Mouse (Mus musculus): ENCODE results near the gene Klf15. TPM values are rescaled to one million over a fixed set of nuclear protein-coding genes. Genes with fewer than 3 reads are reported as not detected.

Klf15 gene
- polyA plus RNA-seq, 1 experiment from 2014 or later = 25.8 TPM

DNA sequence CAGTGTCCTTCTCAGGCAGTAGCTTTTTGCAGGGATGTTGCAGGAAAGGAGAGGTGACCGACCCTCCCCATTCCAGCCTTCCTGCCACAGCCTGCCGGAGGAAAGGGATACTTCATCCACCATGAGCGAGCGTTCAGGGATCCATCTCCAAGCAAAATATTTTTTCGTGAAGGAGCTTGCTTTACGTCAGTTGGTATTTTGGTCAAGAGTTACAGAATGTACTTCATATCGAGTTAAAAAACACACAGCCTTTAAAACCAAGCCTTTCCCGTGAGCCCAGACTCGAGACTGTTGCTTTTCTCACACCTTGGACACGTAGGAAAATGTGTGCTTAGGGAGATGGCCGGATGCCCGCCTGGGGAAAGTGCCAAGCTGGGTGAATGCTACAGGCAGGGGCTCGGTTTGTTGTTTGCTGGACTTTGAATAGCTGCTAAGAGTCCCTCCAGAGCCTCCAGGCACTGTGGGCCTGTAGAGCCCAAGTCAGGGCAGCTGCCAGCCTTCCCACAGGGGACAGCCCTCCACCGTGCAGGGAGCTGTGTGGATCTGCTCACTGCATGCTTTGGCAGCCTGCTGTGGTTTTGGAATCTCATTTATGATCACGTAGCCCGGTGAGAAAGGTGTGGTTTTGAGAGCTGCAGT lies 44.4 kb downstream of the Klf15 start:
- no peak overlapping the region for H3K9ac ChIP-seq (ENCODE audit: low read depth, low read length)
- no peaks in the 10 kb centered on the region for H3K36me3 ChIP-seq (ENCODE audit: control insufficient read depth, insufficient read depth)
- H3K27me3 ChIP-seq (ENCODE audit: control insufficient read depth, insufficient read depth, low read depth, low read length) = no peaks in the 10 kb centered on the region
- 48% methylated on average over 16 of the region's 16 CpGs for WGBS (ENCODE audit: insufficient replicate concordance)
- H3K4me3 ChIP-seq (ENCODE audit: low read depth, low read length) = no peak overlapping the region
- no peak overlapping the region for H3K4me2 ChIP-seq (ENCODE audit: low read depth, low read length)
- ATAC-seq (ENCODE audit: low read depth) = 0 out of 2 replicates have a peak, but pooled peaks have one; percentile 12
- H3K27ac ChIP-seq (ENCODE audit: low read length) = no peak overlapping the region
- H3K4me1 ChIP-seq (ENCODE audit: control insufficient read depth, low read depth, low read length) = peaks cover 4% of the 10 kb centered on the region; the same call in 1 of the 2 replicates
- no peaks in the 10 kb centered on the region for H3K9me3 ChIP-seq (replicated peaks; ENCODE audit: control insufficient read depth, low read length)

DNA sequence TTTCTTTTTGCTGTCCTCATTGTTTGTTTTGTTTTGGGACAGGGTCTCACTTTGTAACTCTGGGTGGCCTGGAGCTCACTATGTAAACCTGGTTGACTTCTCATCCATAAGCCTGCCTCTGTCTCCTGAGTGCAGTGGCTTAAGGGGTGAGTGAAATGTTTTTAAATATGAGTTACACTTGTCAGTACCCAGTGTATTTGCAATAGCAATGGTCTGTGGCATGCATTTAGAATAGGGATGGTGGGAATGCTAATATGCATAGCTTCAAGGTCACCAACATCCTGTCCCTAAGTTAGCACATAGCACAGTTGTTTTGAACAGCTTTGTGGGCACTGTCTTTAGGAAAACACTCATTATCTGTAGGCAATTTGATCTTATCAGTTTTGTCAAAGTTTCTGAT lies 45.1 kb downstream of the Klf15 start:
- no peak for ATAC-seq (ENCODE audit: low read depth)
- Histone ChIP-seq H3K27ac (ENCODE audit: low read length) (no peak overlapping the region), H3K36me3 (ENCODE audit: control insufficient read depth, insufficient read depth) (no peaks in the 10 kb centered on the region), H3K27me3 (ENCODE audit: control insufficient read depth, insufficient read depth, low read depth, low read length) (no peaks in the 10 kb centered on the region), H3K4me2 (ENCODE audit: low read depth, low read length) (no peak overlapping the region), H3K4me1 (ENCODE audit: control insufficient read depth, low read depth, low read length) (peaks cover 4% of the 10 kb centered on the region; the same call in 1 of the 2 replicates), H3K9ac (ENCODE audit: low read depth, low read length) (no peak overlapping the region), H3K4me3 (ENCODE audit: low read depth, low read length) (no peak overlapping the region), H3K9me3 (replicated peaks; ENCODE audit: control insufficient read depth, low read length) (no peaks in the 10 kb centered on the region)

DNA sequence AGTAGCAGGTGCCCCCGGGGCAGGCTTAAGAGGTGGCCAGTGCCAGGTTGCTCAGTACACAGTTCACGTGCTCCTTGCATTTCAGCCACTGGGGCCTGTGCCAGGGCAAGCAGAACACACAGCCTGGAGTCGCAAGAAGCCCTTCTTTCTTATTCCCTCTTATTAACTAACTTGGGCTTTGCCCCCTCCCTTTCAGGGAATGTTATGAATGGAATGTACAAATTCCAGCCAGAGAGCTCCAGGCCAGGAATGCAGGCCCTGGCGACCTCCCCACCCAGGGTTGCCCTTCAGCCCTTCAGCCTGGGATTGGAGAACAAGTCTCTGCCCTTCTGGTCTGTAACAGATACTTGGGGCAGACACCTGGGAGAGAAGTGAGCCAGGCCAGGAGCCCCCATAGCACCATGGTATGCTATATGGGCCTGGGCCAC lies 45.8 kb downstream of the Klf15 start:
- Histone ChIP-seq H3K4me1 (ENCODE audit: control insufficient read depth, low read depth, low read length) (peaks cover 4% of the 10 kb centered on the region; the same call in 1 of the 2 replicates), H3K9ac (ENCODE audit: low read depth, low read length) (no peak overlapping the region), H3K4me2 (ENCODE audit: low read depth, low read length) (no peak overlapping the region), H3K4me3 (ENCODE audit: low read depth, low read length) (no peak overlapping the region), H3K27me3 (ENCODE audit: control insufficient read depth, insufficient read depth, low read depth, low read length) (no peaks in the 10 kb centered on the region), H3K27ac (ENCODE audit: low read length) (no peak overlapping the region), H3K9me3 (replicated peaks; ENCODE audit: control insufficient read depth, low read length) (no peaks in the 10 kb centered on the region), H3K36me3 (ENCODE audit: control insufficient read depth, insufficient read depth) (no peaks in the 10 kb centered on the region)
- peak; percentile 69 for ATAC-seq (ENCODE audit: low read depth)
- WGBS (ENCODE audit: insufficient replicate concordance) = 56% methylated on average over 4 of the region's 4 CpGs

DNA sequence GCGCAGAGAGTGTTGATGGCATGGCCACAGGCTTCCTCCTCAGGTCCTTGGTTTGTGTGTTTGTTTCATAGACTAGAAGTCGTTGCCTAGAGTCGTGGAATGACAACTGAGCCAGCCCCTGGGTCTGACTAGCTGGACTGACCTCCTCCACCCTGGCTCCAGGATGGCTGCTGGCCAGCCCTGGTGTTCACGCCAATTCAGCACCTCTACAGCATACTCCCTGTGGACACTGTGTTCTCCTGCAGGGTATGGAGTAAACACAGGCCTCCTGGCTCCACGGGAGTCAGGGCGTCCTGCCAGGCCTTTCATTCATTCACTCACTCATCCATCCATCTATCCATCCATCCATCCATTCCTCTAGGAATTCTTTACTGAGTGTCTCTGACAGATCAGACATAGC lies 46.7 kb downstream of the Klf15 start:
- Histone ChIP-seq H3K9ac (ENCODE audit: low read depth, low read length) (no peak overlapping the region), H3K4me1 (ENCODE audit: control insufficient read depth, low read depth, low read length) (peaks cover 4% of the 10 kb centered on the region; the same call in 1 of the 2 replicates), H3K27me3 (ENCODE audit: control insufficient read depth, insufficient read depth, low read depth, low read length) (no peaks in the 10 kb centered on the region), H3K9me3 (replicated peaks; ENCODE audit: control insufficient read depth, low read length) (no peaks in the 10 kb centered on the region), H3K36me3 (ENCODE audit: control insufficient read depth, insufficient read depth) (no peaks in the 10 kb centered on the region), H3K27ac (ENCODE audit: low read length) (no peak overlapping the region), H3K4me2 (ENCODE audit: low read depth, low read length) (no peak overlapping the region), H3K4me3 (ENCODE audit: low read depth, low read length) (no peak overlapping the region)
- ATAC-seq (ENCODE audit: low read depth) = peak; percentile 82
- WGBS (ENCODE audit: insufficient replicate concordance) = 44% methylated on average over 6 of the region's 6 CpGs

DNA sequence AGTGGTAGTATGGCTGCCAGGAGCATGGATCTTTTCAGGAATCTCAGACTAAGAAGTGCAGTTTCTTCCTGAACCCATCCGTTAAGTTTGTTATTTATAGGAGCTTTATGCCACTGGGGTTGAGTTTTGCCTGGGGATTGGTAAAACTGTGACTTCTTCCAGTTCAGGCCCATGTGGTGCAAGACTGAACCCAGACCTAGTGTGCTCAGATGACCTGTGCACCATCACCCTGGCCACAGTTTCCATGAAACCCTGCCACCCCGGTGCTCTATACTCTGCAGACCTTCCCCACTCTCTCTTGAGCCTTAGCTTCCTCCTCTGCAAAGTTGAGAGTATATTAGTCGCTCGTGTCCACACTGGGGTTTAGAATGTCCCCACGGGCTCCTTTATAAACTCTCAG lies 50.0 kb downstream of the Klf15 start:
- no peaks in the 10 kb centered on the region for H3K36me3 ChIP-seq (ENCODE audit: control insufficient read depth, insufficient read depth)
- 66% methylated on average over 5 of the region's 5 CpGs for WGBS (ENCODE audit: insufficient replicate concordance)
- H3K27me3 ChIP-seq (ENCODE audit: control insufficient read depth, insufficient read depth, low read depth, low read length) = no peaks in the 10 kb centered on the region
- H3K9me3 ChIP-seq (replicated peaks; ENCODE audit: control insufficient read depth, low read length) = no peaks in the 10 kb centered on the region
- no peak overlapping the region for H3K27ac ChIP-seq (ENCODE audit: low read length)
- H3K9ac ChIP-seq (ENCODE audit: low read depth, low read length) = no peak overlapping the region
- H3K4me2 ChIP-seq (ENCODE audit: low read depth, low read length) = no peak overlapping the region
- peaks cover 6% of the 10 kb centered on the region; the same call in 1 of the 2 replicates for H3K4me1 ChIP-seq (ENCODE audit: control insufficient read depth, low read depth, low read length)
- no peak for ATAC-seq (ENCODE audit: low read depth)
- no peak overlapping the region for H3K4me3 ChIP-seq (ENCODE audit: low read depth, low read length)

DNA sequence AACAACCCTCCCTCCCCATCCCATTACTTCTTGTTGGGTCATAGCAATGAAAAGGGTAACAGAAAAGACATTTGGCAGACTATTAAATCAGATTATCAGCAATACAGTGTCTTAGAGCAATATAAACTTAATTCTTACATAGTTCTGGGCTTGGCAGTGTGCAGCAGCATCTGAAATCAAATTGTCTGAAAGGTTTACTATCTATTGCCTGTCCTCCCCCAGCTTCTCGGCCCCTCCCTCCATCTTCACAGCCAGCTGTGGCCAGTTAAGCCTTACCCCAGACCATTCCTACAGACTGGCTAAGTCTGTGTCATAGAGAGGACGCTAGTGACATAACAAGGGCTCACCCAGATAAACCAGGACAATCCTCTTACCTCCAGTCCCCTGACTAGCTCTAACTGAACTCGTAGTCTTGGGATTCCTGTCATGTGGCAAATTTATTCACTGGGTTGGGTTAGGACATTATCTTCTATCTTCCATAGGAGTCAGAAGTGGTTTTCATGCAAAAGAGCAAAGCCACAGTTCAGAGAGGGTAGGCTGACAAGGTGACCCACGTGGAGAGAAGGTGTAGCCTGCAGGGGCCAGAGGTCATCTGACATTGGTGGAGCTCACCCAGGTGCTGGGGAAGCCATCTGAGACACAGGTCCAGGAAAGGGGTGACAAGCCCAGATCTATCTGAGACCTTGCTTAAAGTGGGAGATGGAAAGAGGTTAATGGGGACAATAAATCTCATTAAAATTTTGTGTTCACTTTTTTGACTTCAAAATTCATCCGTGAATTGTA lies 50.9 kb downstream of the Klf15 start:
- H3K4me1 ChIP-seq (ENCODE audit: control insufficient read depth, low read depth, low read length) = peaks cover 6% of the 10 kb centered on the region; the same call in 1 of the 2 replicates
- 41% methylated on average over 5 of the region's 5 CpGs for WGBS (ENCODE audit: insufficient replicate concordance)
- no peak overlapping the region for H3K4me2 ChIP-seq (ENCODE audit: low read depth, low read length)
- no peaks in the 10 kb centered on the region for H3K36me3 ChIP-seq (ENCODE audit: control insufficient read depth, insufficient read depth)
- no peaks in the 10 kb centered on the region for H3K27me3 ChIP-seq (ENCODE audit: control insufficient read depth, insufficient read depth, low read depth, low read length)
- H3K4me3 ChIP-seq (ENCODE audit: low read depth, low read length) = no peak overlapping the region
- no peak overlapping the region for H3K27ac ChIP-seq (ENCODE audit: low read length)
- no peaks in the 10 kb centered on the region for H3K9me3 ChIP-seq (replicated peaks; ENCODE audit: control insufficient read depth, low read length)
- H3K9ac ChIP-seq (ENCODE audit: low read depth, low read length) = no peak overlapping the region
- no peak for ATAC-seq (ENCODE audit: low read depth)

DNA sequence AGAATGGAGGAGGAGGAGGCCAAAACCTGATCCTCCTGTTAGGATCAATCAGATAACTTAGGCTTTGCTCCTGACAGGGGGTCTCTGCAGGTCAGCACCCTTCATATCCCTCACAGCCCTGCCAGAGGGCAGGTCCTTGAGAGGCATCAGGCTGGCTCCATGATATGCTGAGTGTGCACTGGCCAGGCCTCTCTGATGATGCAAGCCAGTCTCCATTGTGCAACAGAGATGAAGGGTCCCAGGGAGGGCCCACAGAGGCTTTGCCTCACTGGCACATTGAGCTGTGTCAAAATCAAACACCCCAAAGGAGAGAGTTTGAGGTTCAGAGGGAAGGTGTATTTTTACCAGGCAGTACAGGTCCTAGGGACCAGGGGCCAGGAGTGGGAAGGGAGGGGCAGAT lies 52.0 kb downstream of the Klf15 start:
- Histone ChIP-seq H3K9ac (ENCODE audit: low read depth, low read length) (no peak overlapping the region), H3K27ac (ENCODE audit: low read length) (peak overlapping the region; percentile 66), H3K36me3 (ENCODE audit: control insufficient read depth, insufficient read depth) (no peaks in the 10 kb centered on the region), H3K9me3 (replicated peaks; ENCODE audit: control insufficient read depth, low read length) (no peaks in the 10 kb centered on the region), H3K27me3 (ENCODE audit: control insufficient read depth, insufficient read depth, low read depth, low read length) (no peaks in the 10 kb centered on the region), H3K4me3 (ENCODE audit: low read depth, low read length) (no peak overlapping the region), H3K4me2 (ENCODE audit: low read depth, low read length) (no peak overlapping the region), H3K4me1 (ENCODE audit: control insufficient read depth, low read depth, low read length) (peaks cover 3% of the 10 kb centered on the region; the same call in 1 of the 2 replicates)
- peak; percentile 84 for ATAC-seq (ENCODE audit: low read depth)

DNA sequence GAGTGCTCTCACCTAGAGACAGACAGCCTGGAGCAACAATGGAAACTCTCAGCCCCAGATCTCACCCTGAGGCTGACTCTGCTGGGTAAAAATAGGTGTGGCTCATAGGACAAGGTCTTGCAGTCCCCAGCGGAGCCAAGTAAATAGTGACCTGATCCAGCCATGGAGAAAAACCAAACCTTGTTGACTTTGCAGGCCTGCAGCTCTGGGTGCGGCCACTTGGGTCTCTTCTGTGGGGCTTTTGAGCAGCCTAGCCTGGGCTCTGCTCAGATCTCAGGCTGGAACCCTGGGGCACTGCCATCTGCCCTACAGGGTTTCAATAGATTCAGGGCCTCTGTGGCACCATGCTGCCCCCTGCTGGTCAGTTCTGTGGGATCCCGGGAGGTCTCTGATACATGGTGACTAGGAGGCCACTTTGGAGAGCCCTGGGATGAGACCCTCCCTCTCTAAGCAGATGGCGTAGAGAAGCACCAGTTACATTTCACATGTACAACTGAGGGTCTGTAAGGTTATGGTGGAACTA lies 52.6 kb downstream of the Klf15 start:
- H3K4me2 ChIP-seq (ENCODE audit: low read depth, low read length) = no peak overlapping the region
- H3K27me3 ChIP-seq (ENCODE audit: control insufficient read depth, insufficient read depth, low read depth, low read length) = no peaks in the 10 kb centered on the region
- ATAC-seq (ENCODE audit: low read depth) = peak; percentile 83
- no peaks in the 10 kb centered on the region for H3K9me3 ChIP-seq (replicated peaks; ENCODE audit: control insufficient read depth, low read length)
- WGBS (ENCODE audit: insufficient replicate concordance) = 31% methylated on average over 4 of the region's 4 CpGs
- H3K36me3 ChIP-seq (ENCODE audit: control insufficient read depth, insufficient read depth) = no peaks in the 10 kb centered on the region
- H3K27ac ChIP-seq (ENCODE audit: low read length) = peak overlapping the region; percentile 66
- H3K4me1 ChIP-seq (ENCODE audit: control insufficient read depth, low read depth, low read length) = peaks cover 3% of the 10 kb centered on the region; the same call in 1 of the 2 replicates
- H3K4me3 ChIP-seq (ENCODE audit: low read depth, low read length) = no peak overlapping the region
- H3K9ac ChIP-seq (ENCODE audit: low read depth, low read length) = no peak overlapping the region

DNA sequence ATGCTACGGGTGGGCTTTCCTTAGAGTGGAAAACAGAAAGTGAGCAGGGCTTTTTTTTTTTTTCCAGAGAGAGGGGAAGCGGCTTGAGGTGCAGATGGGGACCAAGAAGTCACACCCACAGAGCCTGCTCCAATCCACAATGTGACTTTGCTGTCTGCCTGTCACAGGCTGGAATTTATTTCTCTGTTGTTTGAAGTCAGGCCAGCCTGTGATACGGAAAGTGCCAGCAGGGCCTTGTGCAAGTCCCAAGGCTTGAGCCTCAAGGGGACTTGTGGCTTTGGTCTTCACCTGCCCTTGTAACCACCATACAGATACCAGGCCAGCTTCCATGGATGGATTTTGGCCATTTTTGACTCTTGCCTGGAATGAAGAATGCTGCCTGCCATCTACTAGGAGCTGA lies 56.5 kb downstream of the Klf15 start:
- Histone ChIP-seq H3K4me2 (ENCODE audit: low read depth, low read length) (no peak overlapping the region), H3K9me3 (replicated peaks; ENCODE audit: control insufficient read depth, low read length) (no peaks in the 10 kb centered on the region), H3K9ac (ENCODE audit: low read depth, low read length) (no peak overlapping the region), H3K4me1 (ENCODE audit: control insufficient read depth, low read depth, low read length) (peaks cover 3% of the 10 kb centered on the region; the same call in 1 of the 2 replicates), H3K27ac (ENCODE audit: low read length) (no peak overlapping the region), H3K27me3 (ENCODE audit: control insufficient read depth, insufficient read depth, low read depth, low read length) (no peaks in the 10 kb centered on the region), H3K36me3 (ENCODE audit: control insufficient read depth, insufficient read depth) (no peaks in the 10 kb centered on the region), H3K4me3 (ENCODE audit: low read depth, low read length) (no peak overlapping the region)
- ATAC-seq (ENCODE audit: low read depth) = no peak
- WGBS (ENCODE audit: insufficient replicate concordance) = 39% methylated on average over 3 of the region's 3 CpGs
